Mouse (Mus musculus) left cerebral cortex, postnatal 4 days (tissue): ENCODE data around the gene Csf2ra. TPM values are rescaled to one million over a fixed set of nuclear protein-coding genes. Genes with fewer than 3 reads are reported as not detected.
"Not testable (repeated sequence)": the region's sequence is repeated elsewhere in the genome, so short reads cannot be mapped to it uniquely, and the experiment has no call there.

Experiments
- DNase-seq: peaks from one replicate; pipeline ENCODE4 v3.0.0-alpha.2; 2022
- intact Hi-C: fragments of 180-260 bp; cut with DNase I; formaldehyde crosslinking; loops from one replicate; pipeline ENCODE4 v1.15.1; 2025
- total RNA-seq, 2 experiments: library from RNA; stranded (reverse); gene quantifications; 2 replicates each; pipeline ENCODE4 v1.2.3; 2021

Csf2ra gene
- total RNA-seq, 2 experiments from 2014 or later = 55.5 to 58.7 TPM

- peak; percentile 90 for DNase-seq
- intact Hi-C loops = loop anchor here (10.0 kb wide), 1 partner anchor 331 kb away; no protein-coding TSS in a partner anchor
These were observed 2.5 kb downstream of the Csf2ra start for GRCm38 (mm10) chr19:61225526-61226400.

GRCm38 (mm10) chr19:61224678-61225525, 3.3 kb downstream of the Csf2ra start:
- intact Hi-C loops = loop anchor here (10.0 kb wide), 1 partner anchor 330 kb away; no protein-coding TSS in a partner anchor
- peak; percentile 17 for DNase-seq

GRCm38 (mm10) chr19:61223706-61224328, 4.4 kb downstream of the Csf2ra start:
- no peak for DNase-seq
- intact Hi-C loops = loop anchor here (10.0 kb wide), 1 partner anchor 329 kb away; no protein-coding TSS in a partner anchor

GRCm38 (mm10) chr19:61207506-61207905, 20.7 kb downstream of the Csf2ra start:
- intact Hi-C loops, DNase-seq: not testable (repeated sequence)

- DNase-seq = no peak
- intact Hi-C loops = loop anchor here (2.0 kb wide), 1 partner anchor 67 kb away; no protein-coding TSS in a partner anchor
These were observed 28.4 kb downstream of the Csf2ra start for GRCm38 (mm10) chr19:61199836-61200235.

- DNase-seq = peak; percentile 91
- intact Hi-C loops = loop anchor here (2.0 kb wide), 1 partner anchor 67 kb away; no protein-coding TSS in a partner anchor
These were observed 28.9 kb downstream of the Csf2ra start for GRCm38 (mm10) chr19:61199316-61199715.

GRCm38 (mm10) chr19:61183590-61183989, 44.6 kb downstream of the Csf2ra start, which contains the start of gene Gm6020:
TSS of gene Gm6020 (plus strand) at chr19:61183890.
- intact Hi-C loops, DNase-seq: not testable (repeated sequence)

GRCm38 (mm10) chr19:61175756-61176324, 52.4 kb downstream of the Csf2ra start, which contains the start of gene Gm7102:
TSS of gene Gm7102 (minus strand) at chr19:61176309.
- DNase-seq = no peak
- intact Hi-C loops = no loop called here

Other genes starting within 250 kb of the Csf2ra start
- gene Zfp950, start 87.6 kb downstream of the Csf2ra start, total RNA-seq = 10 to 100 TPM; 33.1 to 44.8 TPM
- under 1 TPM; 0.36 to 0.64 TPM for gene Gm7102, start 52.1 kb downstream of the Csf2ra start, total RNA-seq
- gene Gm6020, start 44.5 kb downstream of the Csf2ra start, total RNA-seq = not detected
- not detected for gene Gm21060, start 68.6 kb upstream of the Csf2ra start, total RNA-seq